Mouse (Mus musculus): ENCODE results near the gene Ank2. TPM values are rescaled to one million over a fixed set of nuclear protein-coding genes. Genes with fewer than 3 reads are reported as not detected.
"Not testable (repeated sequence)": the region's sequence is repeated elsewhere in the genome, so short reads cannot be mapped to it uniquely, and the experiment has no call there.

Gene Ank2
- total RNA-seq, 2 experiments from 2014 or later, result 0.81 TPM; not detected in 1

- ATAC-seq (ENCODE audit: poor library complexity, severe bottlenecking), result no peak
Observed at GRCm38 (mm10) chr3:127429866-127430265, 69.3 kb downstream of the Ank2 start.

GRCm38 (mm10) chr3:127428527-127428926 is 70.6 kb downstream of the Ank2 start:
- ATAC-seq (ENCODE audit: poor library complexity, severe bottlenecking), result no peak

- ATAC-seq (ENCODE audit: poor library complexity, severe bottlenecking), result no peak
Observed at GRCm38 (mm10) chr3:127416950-127417349, 82.2 kb downstream of the Ank2 start.

- no peak for ATAC-seq (ENCODE audit: poor library complexity, severe bottlenecking)
Observed at GRCm38 (mm10) chr3:127414438-127414837, 84.7 kb downstream of the Ank2 start.

GRCm38 (mm10) chr3:127408684-127409550 is 90.2 kb downstream of the Ank2 start:
- ATAC-seq (ENCODE audit: poor library complexity, severe bottlenecking), result peak; percentile 81

- peak; percentile 46; the same call in 1 of the 2 replicates for ATAC-seq (ENCODE audit: poor library complexity, severe bottlenecking)
Observed at GRCm38 (mm10) chr3:127407868-127408574, 91.1 kb downstream of the Ank2 start.

GRCm38 (mm10) chr3:127406883-127407282 is 92.3 kb downstream of the Ank2 start:
- ATAC-seq (ENCODE audit: poor library complexity, severe bottlenecking), result no peak

GRCm38 (mm10) chr3:127404371-127404770 is 94.8 kb downstream of the Ank2 start:
- no peak for ATAC-seq (ENCODE audit: poor library complexity, severe bottlenecking)

GRCm38 (mm10) chr3:127400976-127401375 is 98.2 kb downstream of the Ank2 start:
- no peak for ATAC-seq (ENCODE audit: poor library complexity, severe bottlenecking)

- ATAC-seq (ENCODE audit: poor library complexity, severe bottlenecking), result not testable (repeated sequence)
Observed at GRCm38 (mm10) chr3:127400468-127400867, 98.7 kb downstream of the Ank2 start.

GRCm38 (mm10) chr3:127397774-127398173 is 101.4 kb downstream of the Ank2 start:
- no peak for ATAC-seq (ENCODE audit: poor library complexity, severe bottlenecking)

GRCm38 (mm10) chr3:127395202-127395601 is 103.9 kb downstream of the Ank2 start:
- no peak for ATAC-seq (ENCODE audit: poor library complexity, severe bottlenecking)

- ATAC-seq (ENCODE audit: poor library complexity, severe bottlenecking), result no peak
Observed at GRCm38 (mm10) chr3:127387016-127387517, 112.1 kb downstream of the Ank2 start.

- ATAC-seq (ENCODE audit: poor library complexity, severe bottlenecking), result no peak
Observed at GRCm38 (mm10) chr3:127383231-127383630, 115.9 kb downstream of the Ank2 start.

- ATAC-seq (ENCODE audit: poor library complexity, severe bottlenecking), result no peak
Observed at GRCm38 (mm10) chr3:127376901-127377460, 122.2 kb downstream of the Ank2 start.

- no peak for ATAC-seq (ENCODE audit: poor library complexity, severe bottlenecking)
Observed at GRCm38 (mm10) chr3:127375956-127376660, 123.0 kb downstream of the Ank2 start.

- no peak for ATAC-seq (ENCODE audit: poor library complexity, severe bottlenecking)
Observed at GRCm38 (mm10) chr3:127374190-127374710, 124.9 kb downstream of the Ank2 start.

- no peak for ATAC-seq (ENCODE audit: poor library complexity, severe bottlenecking)
Observed at GRCm38 (mm10) chr3:127371774-127372173, 127.4 kb downstream of the Ank2 start.

GRCm38 (mm10) chr3:127369529-127369928 is 129.6 kb downstream of the Ank2 start:
- ATAC-seq (ENCODE audit: poor library complexity, severe bottlenecking), result no peak

GRCm38 (mm10) chr3:127367450-127367849 is 131.7 kb downstream of the Ank2 start:
- no peak for ATAC-seq (ENCODE audit: poor library complexity, severe bottlenecking)
